Mouse (Mus musculus): ENCODE measurements around the gene Ggact.

Ggact gene

DNA sequence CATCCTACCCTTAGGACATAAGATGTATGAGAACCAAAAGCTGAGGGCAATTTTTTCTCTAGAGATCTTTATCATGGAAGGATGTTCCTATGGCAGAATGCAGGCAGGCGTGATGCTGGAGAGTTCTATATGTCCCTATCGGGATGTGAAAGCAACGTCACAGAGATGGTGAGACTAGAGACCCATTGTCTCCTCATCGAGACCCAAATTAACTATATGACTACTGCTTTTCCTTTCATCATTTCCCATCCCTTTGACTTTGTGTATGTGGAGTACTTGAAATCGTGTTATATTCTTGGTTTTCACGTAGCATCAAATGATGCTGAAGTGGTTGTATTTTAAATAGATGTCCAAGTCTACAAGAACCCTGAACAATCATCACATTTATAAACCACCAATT lies at the start of gene Ggact:
Gene Ggact, minus strand, starts transcription at position 101 of the 400 bp plus-strand sequence.
- no peak for DNase-seq

DNA sequence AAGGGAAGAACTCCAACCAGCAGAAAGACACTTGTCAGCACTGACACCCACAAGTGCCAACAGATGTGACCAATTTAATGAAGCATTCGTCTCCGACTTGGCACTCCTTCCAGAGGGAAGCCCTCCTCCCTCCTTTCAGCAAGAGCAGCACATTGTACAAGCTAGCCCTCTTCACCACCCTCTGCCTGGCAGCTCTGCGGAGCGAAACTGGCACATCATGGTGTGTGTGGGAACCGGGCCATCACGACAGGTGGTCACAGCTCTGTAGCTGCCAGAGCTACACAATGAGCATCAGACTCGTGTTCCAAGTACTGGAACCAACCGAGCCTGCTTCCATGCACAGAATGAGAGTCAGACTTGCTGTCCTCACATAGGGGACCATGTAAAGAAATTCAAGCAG lies 44.4 kb upstream of the Ggact start:
- DNase-seq: peak; percentile 96 to 98

DNA sequence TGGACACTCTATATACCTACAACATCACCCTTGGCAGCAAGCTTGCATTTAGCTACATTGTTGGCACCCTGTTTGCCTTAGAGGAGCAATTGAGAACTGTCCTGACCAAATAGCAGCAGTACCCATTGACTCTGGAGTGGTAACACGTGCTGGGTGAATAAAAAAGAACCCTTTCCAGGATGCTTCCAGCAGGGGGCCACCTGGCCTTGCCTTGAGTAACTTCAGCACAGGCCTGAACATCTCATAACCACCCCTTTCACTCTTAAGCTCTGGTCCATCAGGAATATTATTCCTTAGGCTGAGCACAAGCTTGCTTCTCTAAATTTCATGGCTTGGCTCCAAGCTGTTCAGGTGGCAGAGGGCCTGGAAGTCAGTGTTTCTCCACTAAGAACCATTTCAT lies 39.8 kb upstream of the Ggact start:
- DNase-seq: peak; percentile 60 to 71

DNA sequence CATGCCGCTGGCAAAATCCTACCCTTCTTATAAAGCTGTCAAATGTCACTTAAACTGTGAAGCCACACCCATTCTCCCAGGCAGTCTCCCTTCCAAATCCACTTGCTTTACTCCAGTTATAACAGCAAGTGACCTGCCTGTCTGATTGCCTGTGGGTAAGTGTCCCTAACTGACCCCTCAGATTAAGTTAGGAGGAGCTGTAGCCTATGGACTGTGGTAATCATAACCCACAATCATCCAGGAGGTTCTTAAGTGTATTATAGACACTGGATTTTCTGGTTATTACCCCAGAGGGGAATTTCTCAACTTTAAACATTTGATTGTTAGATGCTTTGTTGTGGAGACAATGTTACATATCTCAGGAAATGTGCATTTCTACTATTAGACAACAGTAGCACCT lies 39.0 kb upstream of the Ggact start:
- DNase-seq: no peak

DNA sequence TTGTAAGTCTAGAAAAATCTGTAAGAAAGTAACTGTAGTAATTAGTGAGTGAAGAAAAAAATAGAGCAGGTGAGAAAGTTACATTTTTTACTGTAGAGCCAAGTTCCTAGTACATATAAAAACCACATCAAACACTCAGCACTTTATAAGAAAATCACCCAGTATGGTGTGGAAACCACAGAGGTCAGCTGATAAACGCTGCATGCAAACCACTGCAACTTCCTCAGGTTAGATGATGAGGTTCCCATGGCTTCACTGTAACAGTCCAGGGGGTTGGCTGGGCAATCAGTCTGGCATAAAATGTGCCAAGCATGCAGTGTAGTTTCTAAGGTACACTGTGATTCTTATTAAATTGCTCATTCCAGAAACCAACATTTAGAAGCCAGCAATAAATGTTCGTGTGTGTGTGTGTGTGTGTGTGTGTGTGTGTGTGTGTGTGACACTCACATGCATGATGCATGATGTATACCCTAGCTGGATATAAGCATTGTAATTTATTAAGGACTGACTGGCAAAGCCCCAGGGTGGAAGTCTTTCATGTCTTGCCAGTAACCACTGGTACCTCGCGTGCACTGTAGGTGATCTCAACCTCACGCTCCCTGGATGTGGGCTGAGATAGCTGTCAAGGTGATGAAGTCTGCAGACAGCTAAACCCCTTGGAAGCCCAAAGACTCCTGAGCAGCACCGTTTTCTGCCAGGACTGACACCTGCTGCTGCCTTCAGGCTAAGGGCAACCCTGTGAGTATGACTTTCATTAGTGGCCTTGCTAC lies 38.3 kb upstream of the Ggact start:
- no peak for DNase-seq

DNA sequence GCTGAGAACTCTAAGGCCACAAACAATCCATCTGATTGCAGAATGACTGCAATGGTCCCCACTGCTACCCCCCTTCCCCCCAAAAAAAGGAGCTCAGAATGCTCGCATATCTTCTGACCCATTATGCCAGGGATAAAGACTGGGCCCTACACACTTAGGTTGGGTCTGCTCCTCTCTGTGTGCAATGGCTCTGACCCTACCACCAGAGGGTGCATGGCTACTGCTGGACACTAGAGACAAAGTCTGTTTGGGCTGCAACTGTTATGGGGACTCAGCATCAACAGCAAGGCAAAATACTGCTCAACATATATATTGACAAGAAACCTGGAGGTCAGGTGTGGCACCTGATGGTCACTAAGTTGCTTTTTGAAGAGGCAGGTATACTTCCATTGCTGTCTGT lies 37.4 kb upstream of the Ggact start:
- peak; percentile 25 to 30 for DNase-seq

DNA sequence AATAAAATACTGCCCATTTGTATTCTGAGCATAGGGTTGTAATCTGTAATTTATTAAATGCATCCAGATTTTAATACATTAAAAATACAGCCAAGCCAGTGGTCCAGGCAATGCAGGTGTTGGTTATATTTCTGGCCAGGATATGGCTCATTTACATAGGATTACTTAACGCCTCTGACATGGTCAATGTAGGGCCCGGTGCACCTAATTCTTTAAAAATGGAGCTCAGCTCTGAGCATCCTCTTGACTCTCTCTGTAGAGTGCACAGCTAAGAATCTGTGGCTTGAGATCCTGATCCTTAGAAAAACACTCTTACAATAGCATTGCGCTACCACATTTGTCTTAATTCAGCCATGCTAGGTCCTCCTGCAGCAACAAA lies 29.9 kb upstream of the Ggact start:
- no peak for DNase-seq

DNA sequence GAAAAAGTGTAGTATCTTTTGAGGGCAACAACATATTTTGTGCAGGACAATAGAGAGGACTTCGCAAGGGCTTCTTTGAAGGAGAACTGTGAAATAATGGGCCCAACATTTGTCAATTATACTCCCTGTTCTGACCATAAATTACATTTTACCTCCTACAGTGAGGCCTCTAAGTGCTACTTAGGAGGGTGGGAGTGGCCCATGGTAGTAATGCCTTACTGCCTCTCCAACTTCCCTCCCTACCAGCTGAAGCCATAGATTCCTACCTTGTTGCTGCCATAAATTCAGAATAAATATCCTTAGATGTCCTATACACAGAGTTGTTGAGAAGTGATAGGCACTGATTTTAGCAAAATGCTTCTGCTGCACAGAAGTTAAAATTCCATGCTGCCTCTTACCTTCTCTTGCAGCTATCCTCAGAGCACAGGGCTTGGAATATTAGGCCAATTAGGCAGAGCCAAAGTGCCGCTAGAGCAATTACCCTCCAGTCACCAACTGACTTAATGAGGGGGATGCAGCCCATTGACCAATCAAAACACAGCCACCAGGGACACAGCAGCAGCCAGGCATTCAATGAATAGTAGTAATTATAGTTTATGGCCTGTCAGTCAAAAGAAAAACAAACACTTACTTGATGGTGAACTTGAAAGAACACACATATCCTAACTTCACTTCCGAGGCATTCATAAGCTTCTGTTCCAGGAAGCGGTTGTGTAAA lies 29.4 kb upstream of the Ggact start:
- no peak for DNase-seq

DNA sequence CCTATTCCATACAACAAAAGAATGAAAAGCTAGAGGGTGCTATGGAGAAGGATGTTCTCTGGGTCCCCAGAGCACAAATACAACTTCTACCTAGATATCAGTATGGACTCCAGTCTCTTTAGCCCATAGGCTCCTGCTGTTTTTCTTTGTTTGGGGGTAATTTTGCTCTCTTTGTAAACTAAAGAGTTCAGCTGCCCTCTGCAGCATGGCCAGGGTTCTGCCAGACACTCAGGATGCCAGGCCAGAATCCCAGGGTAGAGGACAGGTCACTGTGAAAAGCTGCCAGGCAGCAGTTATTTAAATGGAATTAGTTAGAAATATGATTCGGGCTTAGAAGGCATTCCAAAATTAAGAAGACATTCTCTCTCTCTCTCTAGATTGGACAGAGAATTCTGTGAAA lies 22.9 kb upstream of the Ggact start:
- peak; percentile 48 to 49 for DNase-seq

DNA sequence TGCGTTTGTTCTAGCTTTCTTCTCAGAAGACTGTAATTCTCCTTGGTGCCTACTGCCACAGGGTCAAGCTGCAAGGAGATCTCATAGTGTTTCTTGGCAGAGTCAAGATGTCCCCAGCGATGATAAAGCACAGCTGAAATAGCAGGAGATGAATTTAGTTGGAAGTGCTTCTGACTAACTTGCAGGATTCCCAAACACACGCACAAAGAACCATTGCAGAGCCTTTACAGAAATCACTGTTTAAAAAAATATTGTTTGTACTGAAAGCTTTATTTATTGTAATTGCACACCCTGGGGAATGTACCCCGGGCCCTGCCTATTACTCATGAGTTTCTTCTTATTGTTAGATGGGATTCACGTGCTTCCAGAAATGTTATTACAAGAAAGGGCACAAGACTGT lies 6.5 kb upstream of the Ggact start:
- DNase-seq: no peak

DNA sequence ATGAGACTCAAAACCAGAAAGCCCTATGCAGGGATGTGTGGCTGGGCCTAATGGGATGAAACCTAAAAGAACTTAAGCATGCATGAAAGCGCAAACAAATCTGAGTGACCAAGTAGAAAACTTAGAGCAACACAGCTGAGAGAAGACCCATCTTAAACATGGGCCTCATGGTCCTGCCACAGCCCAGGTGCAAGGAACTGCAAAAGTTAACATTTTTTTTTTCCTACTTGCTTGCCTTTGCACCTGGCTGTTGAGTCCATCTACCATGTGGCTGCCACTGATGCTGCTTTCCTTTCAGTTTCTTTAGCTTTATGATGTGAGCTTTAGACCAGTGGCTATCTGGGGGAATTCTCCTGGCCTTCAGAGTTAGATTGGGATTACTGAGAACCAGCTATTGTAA lies 4.1 kb upstream of the Ggact start:
- no peak for DNase-seq

DNA sequence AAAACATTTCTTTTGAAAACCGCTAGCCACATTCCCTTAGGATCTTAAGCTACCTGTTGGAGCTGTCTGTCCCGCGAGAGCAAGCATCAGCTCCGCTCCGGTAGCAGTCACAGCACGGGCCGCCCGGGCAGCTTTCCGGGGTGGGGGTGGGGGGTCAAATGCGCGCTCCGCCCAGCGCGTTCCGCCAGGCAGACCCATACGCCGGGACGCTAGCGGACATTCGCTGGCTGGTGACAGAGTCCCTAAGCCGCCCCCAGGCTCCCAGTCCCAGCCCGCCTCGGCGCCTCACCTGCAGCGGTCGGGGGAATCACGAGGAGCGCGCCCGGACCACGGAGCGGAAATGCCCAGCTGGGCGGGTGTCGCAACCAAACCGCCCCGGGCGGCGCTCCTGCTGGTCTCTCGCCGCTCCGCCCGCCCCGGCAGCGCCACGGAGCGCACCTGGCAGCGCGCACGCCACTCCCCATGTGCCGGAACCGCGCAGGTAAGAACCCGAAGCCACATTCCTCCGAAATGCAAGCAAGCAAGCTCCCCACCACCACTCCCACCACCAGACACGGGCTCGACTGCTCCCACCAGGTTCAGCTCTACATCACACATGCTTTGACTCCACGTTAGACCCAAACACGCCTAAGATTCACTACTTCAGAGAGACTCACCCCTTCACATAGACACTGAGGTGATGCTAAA lies 602 bp downstream of the Ggact start:
- peak; percentile 73 to 74 for DNase-seq

DNA sequence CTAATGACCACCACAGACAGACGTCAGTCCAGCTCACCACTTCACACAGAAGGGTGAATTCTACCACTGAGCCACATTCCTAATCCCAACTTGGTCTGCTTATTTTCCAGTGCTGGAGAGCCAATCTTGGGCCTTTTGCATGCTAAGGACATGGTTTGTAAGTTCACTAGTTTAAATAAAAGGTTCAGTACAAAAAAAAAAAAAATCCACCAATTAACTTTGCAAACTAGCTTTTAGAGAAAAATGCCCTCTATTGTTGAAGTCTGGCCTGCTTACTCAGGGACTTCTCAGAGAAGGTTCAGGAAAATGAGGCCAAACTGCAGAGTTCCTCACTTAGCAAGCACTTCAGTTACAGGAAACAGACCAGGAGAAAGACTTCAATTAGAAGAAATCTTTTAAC lies 1.4 kb downstream of the Ggact start:
- no peak for DNase-seq

DNA sequence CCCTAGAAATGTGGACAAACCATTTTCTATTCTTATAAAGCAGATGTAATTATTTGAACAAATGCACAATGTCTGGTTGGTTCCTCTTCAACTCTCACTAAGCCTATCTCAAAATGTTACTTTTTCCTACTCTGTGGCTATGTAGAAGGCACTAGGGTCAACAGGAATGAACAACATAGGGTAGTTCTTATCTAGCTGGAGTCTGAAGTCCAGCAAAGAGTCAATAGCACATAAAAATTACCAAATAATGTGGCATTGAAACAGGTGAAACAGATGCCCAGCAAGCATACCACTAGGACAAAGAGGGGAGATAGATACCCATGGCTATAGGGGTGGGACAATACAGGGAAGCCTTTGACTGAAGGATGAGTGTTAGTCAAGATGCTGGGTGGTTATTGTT lies 2.3 kb downstream of the Ggact start:
- no peak for DNase-seq

DNA sequence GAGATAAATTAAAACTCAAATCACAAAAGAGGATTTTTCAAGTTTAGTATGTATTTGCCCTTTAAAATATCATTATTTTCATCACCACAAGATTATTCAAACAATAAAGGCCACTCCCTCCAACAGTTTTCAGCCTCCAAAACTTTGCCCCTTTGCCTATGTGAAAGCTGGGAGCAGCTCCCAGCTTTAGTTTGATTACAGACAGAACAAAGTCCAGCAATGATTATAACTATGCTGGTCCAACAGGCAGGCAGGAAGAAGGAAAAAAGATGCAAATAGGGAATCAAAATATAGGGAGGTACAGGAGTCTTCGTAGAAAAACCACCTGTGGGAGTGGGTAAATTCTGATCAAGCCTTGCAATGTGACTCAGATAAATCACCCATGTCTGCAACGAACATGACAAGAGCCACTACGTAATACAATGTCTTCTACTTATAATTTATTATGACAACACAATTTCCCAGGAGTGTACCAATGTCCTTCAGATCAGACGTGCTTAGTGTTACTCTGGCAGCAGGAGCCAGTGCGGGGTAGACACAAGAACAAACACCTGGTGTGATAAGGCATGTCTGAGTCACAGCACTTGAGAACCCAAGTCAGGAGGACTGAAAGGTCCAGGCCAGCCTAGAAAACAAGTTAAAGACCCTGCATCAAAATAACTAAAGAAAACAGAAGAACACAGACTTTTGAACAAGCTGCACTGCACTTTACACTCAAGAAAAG lies 4.0 kb downstream of the Ggact start:
- DNase-seq: no peak

DNA sequence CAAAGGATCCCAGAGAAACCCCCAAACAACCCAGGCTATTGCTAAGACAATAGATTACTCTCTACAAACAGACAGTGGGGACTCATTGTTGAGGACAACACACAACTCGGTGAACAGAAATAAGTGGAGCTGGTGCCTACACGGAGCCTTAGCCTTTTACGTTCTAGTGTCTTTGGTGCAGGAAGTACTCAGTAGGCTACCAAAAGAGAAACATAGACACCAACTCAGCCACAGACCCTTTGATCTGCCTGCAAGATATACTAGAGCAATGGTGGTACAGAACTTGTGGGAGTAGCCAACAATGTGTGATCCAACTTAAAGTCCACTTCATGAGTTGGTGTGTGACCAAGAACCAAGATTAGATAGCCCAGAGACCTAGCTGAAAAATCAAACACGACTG lies 5.5 kb downstream of the Ggact start:
- DNase-seq: no peak

DNA sequence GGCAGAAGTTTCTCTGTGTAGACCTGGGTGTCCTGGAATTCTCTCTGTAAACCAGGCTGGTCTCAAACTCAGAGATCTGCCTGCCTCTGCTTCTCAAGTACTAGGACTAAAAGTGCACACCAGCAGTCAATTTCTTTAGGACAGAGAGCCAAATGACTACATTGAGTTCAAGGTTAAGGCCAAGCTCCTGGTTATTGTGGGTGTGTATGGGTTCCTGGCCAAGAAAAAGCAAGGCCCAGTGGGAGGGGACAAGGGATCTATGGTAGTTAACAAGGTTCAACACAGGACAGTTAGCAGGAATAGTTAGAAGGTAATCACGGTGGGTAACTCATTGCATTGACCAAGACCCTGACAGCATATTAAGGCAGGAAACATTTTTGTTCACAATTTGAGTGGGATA lies 8.6 kb downstream of the Ggact start:
- DNase-seq: no peak

DNA sequence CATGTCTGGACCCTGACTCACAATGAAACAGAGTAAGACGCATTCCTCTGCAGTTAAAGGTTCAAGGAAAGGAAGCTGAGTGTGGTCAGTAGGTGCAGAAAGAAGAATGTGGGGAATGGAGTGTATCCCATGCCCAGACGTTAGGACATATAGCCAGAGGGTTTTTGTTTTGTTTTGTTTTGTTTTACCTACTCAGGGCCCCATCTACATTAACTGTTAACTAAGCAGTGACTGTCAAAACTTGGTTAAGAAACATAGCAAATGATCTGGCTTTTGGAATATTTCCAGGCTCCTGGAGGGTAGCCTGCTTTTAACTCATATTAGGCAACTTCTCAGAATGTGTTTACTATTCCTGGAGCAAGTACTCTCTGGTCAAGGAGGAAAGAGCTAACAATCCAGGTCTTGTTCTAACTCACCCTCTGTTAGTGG lies 9.6 kb downstream of the Ggact start:
- DNase-seq: peak in 1 of 2 experiments; percentile 32

DNA sequence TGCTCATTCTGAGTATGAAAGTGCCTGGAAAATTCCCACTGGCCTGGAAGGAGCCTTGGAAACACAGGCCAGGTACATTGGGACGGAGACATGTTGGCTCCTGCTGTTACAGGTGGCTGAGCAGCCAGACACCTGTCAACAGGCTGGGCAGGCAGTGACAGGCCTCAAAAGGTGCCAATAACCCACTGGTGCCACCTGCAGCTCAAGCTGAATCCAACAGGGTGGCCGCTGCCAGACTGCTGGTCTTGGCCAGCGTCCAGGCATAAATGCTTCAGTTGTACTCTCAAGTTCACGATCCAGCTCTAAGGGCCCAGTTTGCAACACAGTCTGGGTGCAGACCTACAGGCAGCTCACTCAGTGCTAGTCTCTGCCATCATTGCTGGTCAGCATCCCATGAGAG lies 10.7 kb downstream of the Ggact start:
- DNase-seq: peak; percentile 92 to 95

DNA sequence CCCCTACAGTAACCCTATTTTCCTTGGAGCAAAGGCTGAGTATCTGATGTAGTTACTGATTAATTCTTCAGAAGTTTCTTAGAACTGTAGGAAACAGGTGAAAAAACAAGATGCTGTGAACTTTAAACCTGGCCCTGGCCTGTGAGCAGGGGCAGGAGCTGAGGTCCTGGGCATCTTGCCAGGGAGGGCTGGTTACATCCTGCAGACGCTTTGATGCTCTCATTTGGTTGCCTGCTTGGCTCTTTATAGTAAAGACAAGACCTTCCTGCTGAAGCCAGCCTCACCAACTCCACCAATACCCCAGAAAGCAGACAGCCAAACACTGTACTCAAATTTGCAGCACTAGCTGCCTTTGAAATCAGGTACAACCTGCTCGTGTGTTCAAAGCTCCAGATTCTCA lies 11.4 kb downstream of the Ggact start:
- peak; percentile 81 to 85 for DNase-seq

DNA sequence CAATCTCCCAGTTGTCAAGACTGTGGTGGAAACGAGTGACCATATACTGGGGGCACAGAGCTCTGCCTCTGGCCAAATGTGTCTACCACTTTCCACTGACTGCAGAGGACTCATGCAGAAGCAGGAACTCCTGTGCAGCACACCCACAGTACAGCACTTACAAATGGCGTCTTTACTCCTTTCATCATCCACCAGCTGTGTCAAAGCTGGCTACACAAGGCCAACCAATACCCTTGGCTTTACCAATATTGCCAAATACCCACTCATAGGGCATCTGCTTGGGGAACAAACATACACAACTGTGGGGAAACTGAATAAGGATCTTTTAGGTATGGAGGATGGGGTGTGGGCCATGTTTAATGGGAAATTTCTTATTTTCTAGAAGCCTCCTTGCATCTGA lies 11.8 kb downstream of the Ggact start:
- peak in 1 of 2 experiments; percentile 20 for DNase-seq

DNA sequence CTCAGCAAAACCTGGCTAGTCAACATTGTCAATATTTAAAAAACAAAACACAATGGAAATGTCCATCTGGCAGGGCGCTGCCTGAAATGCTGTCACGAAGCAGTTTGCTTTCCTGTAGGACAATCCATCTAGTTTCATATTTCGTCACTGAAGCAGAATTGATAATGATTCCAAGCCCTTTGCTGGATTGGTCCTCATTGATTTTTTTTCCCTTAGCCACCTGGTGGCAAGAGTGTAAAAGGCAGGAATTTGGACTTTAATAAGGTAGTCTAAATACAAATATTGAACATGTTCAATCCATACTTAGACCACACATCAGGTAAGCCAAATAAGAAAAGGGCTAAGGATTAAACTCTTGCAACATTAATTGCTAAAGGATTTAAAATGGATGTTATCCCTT lies 12.4 kb downstream of the Ggact start:
- DNase-seq: peak in 1 of 2 experiments; percentile 36

DNA sequence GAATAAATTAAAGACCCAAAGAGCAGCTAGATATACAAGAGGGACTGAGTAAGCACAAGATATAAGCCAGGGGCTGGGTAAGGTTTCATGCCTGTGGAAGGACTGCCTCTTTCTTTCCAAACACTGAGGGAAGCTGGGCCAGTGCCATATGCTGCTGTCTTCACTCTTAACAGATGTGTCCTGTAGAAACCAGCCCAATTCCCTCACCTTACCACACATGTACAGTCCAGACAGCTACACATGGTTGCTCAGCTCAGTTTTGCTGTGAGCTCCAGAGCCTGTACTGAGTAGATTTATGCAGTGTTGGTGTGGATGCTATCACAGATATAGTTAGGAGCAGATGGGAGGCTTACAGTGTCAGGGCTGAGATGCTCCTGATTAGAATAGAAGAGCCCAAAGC lies 12.9 kb downstream of the Ggact start:
- DNase-seq: peak in 1 of 2 experiments; percentile 35
